In the genomic region with DNA sequence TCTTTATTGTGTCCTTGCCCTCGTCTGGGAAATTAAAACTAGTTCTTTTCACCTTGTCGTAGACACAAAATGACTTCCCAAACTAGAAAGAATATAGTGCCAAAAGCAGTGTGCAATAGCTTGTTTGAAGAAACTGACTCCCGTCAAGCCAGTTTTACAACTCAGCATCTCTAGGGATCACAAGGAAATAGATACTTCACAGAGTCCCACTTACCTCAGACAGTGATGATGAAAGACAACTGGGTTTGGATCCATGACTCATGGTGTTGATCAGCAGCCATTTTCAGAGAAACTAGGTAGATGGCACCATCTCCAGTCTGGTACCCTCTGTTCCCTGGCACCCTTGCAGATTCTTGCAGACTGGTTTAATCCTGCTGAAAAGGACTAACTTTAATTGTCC, we compare ENCODE assay signal across 15 mouse cellular contexts.
"Had no signal": no experiment of that assay in that cellular context is flagged by ENCODE, and none has a peak within 500 bp of the region (broad histone marks: within the 10 kb centered on the region; RNA-seq: fewer than 3 reads in every experiment).

No protein-coding gene starts in this region.

- H3K27me3 ChIP-seq: limb, embryonic 12.5 days; liver, embryonic 13.5 days; lung, embryonic 15.5 days; megakaryocyte, embryonic 14.5 days; midbrain, embryonic 12.5 days; neural tube, embryonic 13.5 days had no signal

- H3K4me3 ChIP-seq: layer of hippocampus, adult 2 months; limb, embryonic 12.5 days; liver, embryonic 13.5 days; lung, embryonic 15.5 days; megakaryocyte, embryonic 14.5 days; midbrain, embryonic 12.5 days; neural tube, embryonic 13.5 days had no signal

- H3K36me3 ChIP-seq: limb, embryonic 12.5 days; liver, embryonic 13.5 days; lung, embryonic 15.5 days; midbrain, embryonic 12.5 days; neural tube, embryonic 13.5 days had no signal

- H3K9me3 ChIP-seq: limb, embryonic 12.5 days; liver, embryonic 13.5 days; lung, embryonic 15.5 days; megakaryocyte, embryonic 14.5 days; midbrain, embryonic 12.5 days; neural tube, embryonic 13.5 days had no signal

- H3K4me1 ChIP-seq: limb, embryonic 12.5 days; liver, embryonic 13.5 days; lung, embryonic 15.5 days; midbrain, embryonic 12.5 days; neural tube, embryonic 13.5 days had no signal

- DNase-seq: kidney, postnatal 10 days; kidney, postnatal 4 days; liver; liver, embryonic 13.5 days; liver, postnatal 0 days; lung, postnatal 14 days; retina, postnatal 1 day; thymus, postnatal 4 days had no signal

- H3K27ac ChIP-seq: layer of hippocampus, adult 2 months; limb, embryonic 12.5 days; liver, embryonic 13.5 days; lung, embryonic 15.5 days; macrophage; midbrain, embryonic 12.5 days; neural tube, embryonic 13.5 days had no signal
